Mouse (Mus musculus) right cerebral cortex, postnatal 25 days (tissue): ENCODE data around the gene Tlr5.

ENCODE experiments used
- DNase-seq: peaks from one replicate; pipeline ENCODE4 v3.0.0; 2022

The Tlr5 gene

GRCm38 (mm10) chr1:182991002-182991778 lies 36.6 kb downstream of the Tlr5 start:
- peak; percentile 72 for DNase-seq
